Mouse (Mus musculus) NIH3T3 (cell line): Measurements from ENCODE around the gene Gm14214.

Experiments
- DNase-seq: peaks from one replicate; pipeline ENCODE4 v3.0.0-alpha.2; 2012; ENCODE audit warnings: low read depth

Gm14214 gene

DNA sequence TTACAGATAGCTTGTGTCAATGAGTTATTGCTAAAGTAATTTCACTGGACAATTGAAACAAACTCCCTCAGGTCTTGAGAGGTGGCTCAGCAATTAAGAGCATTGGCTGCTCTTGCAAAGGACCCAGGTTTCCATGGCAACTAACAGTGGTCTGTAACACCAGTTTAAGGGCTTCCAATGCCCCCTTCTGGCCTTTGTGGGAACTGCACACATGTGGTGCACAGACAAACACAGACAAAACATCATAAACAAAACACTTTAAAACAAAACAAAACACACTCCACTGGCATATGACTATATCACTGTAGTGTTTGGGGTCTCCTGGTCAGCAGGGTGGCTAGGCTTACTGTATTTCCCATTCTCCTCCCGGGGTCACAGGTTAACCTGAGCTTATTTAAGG, 4.2 kb upstream of the Gm14214 start:
- DNase-seq: no peak

- DNase-seq: no peak
These were observed 1.8 kb upstream of the Gm14214 start for GRCm38 (mm10) chr2:154771604-154772003.

- no peak for DNase-seq
These were observed 2.8 kb downstream of the Gm14214 start for GRCm38 (mm10) chr2:154767051-154767450.

DNA sequence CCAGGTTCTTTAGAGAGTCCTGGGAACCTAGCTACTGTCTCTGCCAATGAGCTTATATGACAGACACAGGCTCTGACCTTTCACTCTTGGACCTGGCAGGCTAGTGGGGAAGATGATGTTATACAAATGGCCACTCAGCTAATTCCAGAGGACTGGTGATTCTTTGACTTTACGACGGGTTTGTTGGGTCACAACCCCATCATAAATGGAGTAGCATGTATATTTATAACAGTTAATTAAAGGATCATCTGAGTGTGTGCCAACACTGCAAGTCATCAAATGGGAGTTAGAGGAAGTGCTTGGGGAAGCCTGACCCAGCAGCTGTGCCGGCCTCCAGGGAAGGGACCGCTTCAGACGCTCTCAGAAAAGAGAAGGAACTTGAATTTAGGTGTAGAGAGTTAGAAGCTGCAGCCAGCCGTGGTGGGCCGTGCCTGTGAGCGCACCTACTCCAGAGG, 4.2 kb downstream of the Gm14214 start:
- no peak for DNase-seq

- no peak for DNase-seq
These were observed 4.9 kb downstream of the Gm14214 start for GRCm38 (mm10) chr2:154764828-154765497.

GRCm38 (mm10) chr2:154763226-154763625, 6.6 kb downstream of the Gm14214 start:
- no peak for DNase-seq

DNA sequence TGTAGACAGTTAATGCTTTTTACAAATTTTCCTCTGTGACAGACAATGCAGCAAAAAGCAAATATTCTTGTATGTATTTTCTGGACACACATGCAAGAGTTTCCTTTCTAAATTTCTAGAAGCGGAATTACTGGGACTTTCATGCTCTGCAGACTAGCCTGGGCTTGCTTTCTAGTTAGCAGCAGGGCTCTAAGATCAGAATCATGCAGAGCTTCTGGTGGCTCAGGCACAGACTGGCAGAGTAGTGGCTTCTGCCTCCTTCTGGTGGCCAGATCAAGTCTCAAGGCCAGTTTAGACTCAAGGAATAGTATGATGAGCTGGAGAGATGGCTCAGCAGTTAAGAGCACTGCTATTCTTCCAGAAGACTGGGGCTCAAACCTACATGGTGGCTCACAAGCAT, 11.4 kb downstream of the Gm14214 start:
- no peak for DNase-seq

- DNase-seq: no peak
These were observed 12.1 kb downstream of the Gm14214 start for GRCm38 (mm10) chr2:154757691-154758090.

GRCm38 (mm10) chr2:154755791-154756190, 14.0 kb downstream of the Gm14214 start:
- DNase-seq: no peak

DNA sequence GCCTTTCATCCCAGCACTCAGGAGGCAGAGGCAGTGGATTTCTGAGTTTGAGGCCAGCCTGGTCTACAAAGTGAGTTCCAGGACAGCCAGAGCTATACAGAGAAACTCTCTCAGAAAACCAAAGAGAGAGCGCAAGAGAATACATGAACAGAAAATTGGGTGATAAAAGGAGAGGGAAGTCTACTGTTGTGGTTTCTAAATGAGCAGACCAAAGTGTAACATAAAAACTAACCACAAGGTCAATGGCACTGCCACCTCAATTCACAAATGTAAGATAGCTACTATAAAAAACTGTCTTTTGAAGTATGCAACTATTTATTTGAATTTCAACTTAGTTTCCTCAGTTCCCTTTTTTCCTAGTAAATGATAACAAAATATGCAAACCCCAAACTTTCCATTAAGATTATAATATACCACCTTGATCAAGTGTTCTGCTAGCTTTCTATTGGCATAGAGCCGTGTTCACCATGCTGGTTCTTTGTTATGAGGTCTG, 15.7 kb downstream of the Gm14214 start:
- DNase-seq: no peak

DNA sequence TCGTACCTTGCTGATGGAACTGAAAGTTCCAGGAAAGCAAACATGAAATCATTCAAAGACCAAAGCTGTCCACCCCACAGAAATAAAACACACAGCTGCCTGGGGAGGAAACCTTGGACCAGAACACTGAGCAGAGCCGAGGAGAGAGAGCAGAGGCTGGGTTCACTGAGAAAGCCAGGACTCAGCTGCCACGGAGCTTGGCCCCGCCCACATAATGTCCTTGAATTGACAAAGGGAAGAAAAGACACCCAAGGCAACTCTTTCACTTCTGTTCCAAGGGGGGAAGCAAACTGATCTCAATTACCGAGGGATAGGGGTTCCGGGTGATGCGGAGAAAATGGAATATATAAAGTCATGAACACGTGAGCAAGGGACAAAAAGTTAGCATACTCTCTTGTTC, 17.9 kb downstream of the Gm14214 start:
- DNase-seq: no peak

- peak; percentile 72 for DNase-seq
These were observed 20.5 kb downstream of the Gm14214 start for GRCm38 (mm10) chr2:154749046-154750036.

DNA sequence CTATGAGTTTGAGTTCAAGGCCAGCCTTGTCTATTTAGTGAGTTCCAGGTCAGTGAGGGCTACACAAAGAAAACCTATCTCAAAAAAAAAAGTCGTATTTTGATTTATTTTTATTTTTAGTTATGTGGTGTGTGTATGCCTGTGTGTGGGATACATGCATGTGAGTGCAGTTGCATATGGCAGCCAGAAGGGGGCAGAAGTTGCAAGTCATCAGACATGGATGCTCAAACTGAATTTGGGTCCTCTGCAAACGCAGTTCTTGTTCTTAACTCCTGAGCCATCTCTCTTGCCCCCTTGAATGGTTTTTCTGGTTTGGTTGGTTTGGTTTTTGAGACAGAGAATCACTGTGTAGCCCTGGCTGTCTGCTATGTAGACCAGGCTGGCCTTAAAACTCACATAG, 21.4 kb downstream of the Gm14214 start:
- DNase-seq: no peak

- DNase-seq: peak; percentile 41
These were observed 25.9 kb downstream of the Gm14214 start for GRCm38 (mm10) chr2:154743915-154744314.

DNA sequence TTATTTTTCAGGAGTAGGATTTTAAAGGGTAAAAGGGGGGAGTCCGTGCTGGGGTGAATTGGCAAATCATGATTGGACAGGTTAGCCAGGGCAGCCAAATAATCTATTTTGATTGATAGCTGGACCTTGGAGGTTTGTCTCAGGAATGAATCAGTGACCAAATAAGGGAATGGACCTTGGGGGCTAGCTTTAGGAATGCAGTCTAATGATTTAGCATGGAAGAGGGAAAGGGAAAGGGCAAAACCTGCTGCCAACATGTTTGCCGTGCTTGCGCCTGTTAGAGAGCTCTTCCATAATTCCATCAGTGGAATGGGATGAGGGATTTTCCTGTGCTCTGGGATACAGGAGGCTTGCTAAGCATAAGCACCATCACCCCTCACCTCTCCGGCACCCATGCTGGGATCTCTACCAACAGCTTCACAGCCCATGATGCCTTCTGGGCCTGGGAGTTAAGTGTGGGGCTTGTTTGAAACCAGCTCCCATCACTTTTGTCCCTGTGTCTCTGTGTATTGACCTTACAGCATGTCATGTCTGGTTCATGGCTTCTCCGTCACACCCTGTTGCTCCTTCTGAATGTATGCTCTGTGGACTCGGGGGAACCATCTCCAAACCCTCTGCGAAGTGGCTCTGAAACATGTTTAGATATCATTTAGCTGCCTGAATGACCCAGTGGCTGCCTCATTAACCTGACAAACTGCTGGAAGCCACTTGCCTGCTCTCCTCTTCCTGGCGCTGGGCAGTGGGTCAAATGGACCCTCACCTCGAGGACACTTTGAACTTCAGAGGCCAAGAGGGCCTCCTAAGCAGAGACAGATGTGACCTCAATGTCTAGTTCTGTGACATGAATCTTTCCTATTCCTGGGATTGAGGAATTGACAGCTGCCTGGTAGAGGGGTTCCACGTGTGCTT, 26.7 kb downstream of the Gm14214 start:
- peak; percentile 91 for DNase-seq

GRCm38 (mm10) chr2:154738621-154739020, 31.2 kb downstream of the Gm14214 start:
- no peak for DNase-seq

- peak; percentile 53 for DNase-seq
These were observed 33.8 kb downstream of the Gm14214 start for GRCm38 (mm10) chr2:154735986-154736385.

DNA sequence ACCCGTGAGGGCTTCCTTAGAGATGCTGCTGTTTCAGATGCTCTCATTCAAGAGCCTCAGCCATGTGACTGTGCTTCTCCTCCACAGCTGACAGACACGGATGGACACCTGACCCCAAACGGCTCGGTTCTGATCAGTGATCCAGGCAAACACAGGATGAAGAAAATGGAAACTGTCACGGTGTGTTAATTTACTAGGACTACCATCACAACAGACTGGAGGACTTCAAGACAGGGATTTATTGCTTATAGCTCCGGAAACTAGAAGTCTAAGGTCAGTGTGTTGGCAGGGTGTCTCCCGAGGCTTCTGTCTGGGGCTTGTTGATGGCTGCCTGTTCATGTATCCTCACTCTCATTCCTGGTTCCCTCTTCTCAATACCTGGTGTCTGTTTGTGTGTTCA, 34.4 kb downstream of the Gm14214 start:
- DNase-seq: no peak

DNA sequence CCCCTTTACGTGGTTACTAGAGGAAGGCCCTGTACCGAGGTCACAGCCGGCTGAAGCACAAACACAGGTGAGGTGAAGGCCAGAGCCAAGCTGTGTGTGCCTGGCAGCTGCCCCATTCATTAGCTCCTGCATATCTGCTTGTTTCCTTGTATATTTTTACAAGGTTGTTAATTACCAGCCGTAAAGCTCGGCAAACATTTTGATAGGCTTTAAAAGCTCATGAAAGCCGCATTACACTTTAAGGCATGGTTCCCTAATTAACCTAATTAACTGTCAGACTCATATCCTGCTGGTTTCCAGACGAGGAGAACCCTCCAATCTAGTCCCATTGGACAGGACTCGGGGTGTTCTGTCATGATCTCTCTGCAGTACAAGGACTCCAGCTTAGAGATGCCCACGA, 34.9 kb downstream of the Gm14214 start:
- DNase-seq: no peak

GRCm38 (mm10) chr2:154732503-154733141, 37.2 kb downstream of the Gm14214 start:
- peak; percentile 52 for DNase-seq

DNA sequence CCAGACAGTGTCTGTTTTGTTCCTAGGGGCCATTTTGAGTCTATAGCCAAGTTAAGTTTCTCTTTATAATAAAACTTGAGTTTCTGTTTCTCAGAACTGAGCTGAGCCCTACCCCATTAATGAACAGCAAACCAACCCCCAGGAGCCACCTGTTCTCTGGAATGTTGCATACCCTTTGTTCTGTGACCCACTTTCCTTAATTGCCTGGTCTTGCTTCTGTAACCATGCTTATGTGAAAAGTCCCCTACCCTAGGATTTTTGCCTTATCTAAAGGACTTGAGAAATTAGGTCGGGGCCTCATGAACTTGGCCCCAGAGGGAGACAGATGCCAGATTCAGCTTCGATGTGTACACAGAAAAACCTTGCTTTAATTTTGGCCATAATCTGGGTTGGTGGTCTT, 37.9 kb downstream of the Gm14214 start:
- no peak for DNase-seq
